ENCODE assay signal across 15 mouse cellular contexts in the genomic region with DNA sequence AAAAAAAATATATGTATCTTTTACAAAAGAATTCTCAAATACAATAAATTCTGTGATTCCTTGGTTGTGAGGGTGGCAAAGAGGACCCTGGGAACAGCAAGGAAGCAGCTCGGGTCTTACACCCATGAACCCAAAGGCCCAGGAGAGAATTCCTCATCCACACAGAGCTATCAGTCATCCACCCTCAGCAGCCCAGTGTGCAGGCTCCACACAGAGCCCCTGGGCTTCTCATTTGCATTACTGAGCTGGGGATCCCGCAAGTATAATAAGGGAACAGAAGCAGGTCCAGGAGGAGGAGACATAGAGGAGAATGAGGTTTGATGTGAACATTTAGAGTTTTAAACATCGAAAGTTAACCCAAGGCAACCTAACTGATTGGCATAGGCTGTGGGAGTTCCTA.
"Had no signal": no experiment of that assay in that cellular context is flagged by ENCODE, and none has a peak within 500 bp of the region (broad histone marks: within the 10 kb centered on the region; RNA-seq: fewer than 3 reads in every experiment).

No protein-coding gene starts in this region.

- H3K4me3 ChIP-seq: liver, embryonic 15.5 days; lung, embryonic 15.5 days; megakaryocyte, embryonic 14.5 days; midbrain, embryonic 12.5 days; neural tube, embryonic 12.5 days had no signal

- H3K27me3 ChIP-seq: liver, embryonic 15.5 days; lung, embryonic 15.5 days; midbrain, embryonic 12.5 days; neural tube, embryonic 12.5 days had no signal

- ATAC-seq: liver, postnatal 0 days; lung, postnatal 0 days had no signal

- H3K4me1 ChIP-seq: liver, embryonic 15.5 days; lung, embryonic 15.5 days; megakaryocyte, embryonic 14.5 days; neural tube, embryonic 12.5 days had no signal

- H3K27ac ChIP-seq: liver, embryonic 15.5 days; lung, embryonic 15.5 days; macrophage; midbrain, embryonic 12.5 days; neural tube, embryonic 12.5 days had no signal

- H3K36me3 ChIP-seq: liver, embryonic 15.5 days; lung, embryonic 15.5 days; midbrain, embryonic 12.5 days; neural tube, embryonic 12.5 days had no signal

- H3K4me2 ChIP-seq: liver, embryonic 15.5 days; lung, embryonic 15.5 days; midbrain, embryonic 12.5 days; neural tube, embryonic 12.5 days had no signal

- H3K9me3 ChIP-seq: liver, embryonic 15.5 days; lung, embryonic 15.5 days; megakaryocyte, embryonic 14.5 days; midbrain, embryonic 12.5 days; neural tube, embryonic 12.5 days had no signal

- H3K9ac ChIP-seq: liver, embryonic 15.5 days; liver, postnatal 0 days; lung, embryonic 15.5 days; midbrain, embryonic 12.5 days; neural tube, embryonic 12.5 days had no signal

- DNase-seq: liver, postnatal 0 days; lung, adult 2 months; lung, postnatal 14 days; lung, postnatal 36 days; right cerebral cortex, postnatal 14 days; thymus, adult 18-20 months; thymus, postnatal 14 days; thymus, postnatal 36 days had no signal
